Comparison of ENCODE assay signal across 16 mouse cellular contexts in genomic region chr17:48451753-48452444, GRCm38 (mm10). TPM values are rescaled to one million over a fixed set of nuclear protein-coding genes. Genes with fewer than 3 reads are reported as not detected.
DNase-seq lines count a peak whose midpoint lies in the region; ATAC-seq and TF ChIP-seq lines count a peak whose summit lies in the region.
"Had no signal": no experiment of that assay in that cellular context is flagged by ENCODE, and none has a peak within 500 bp of the region (broad histone marks: within the 10 kb centered on the region; RNA-seq: fewer than 3 reads in every experiment).

No protein-coding gene starts in this region.

- WGBS in kidney, postnatal 0 days = 60% methylated on average over 9 of the region's 9 CpGs
- 51% methylated on average over 9 of the region's 9 CpGs for WGBS in kidney, adult 2 months
- WGBS in liver, embryonic 15.5 days (ENCODE audit: insufficient replicate concordance) = 50% methylated on average over 9 of the region's 9 CpGs
- 62% methylated on average over 9 of the region's 9 CpGs for WGBS in heart, embryonic 12.5 days

- H3K4me3 ChIP-seq in kidney, postnatal 0 days (replicated peaks; ENCODE audit: low read depth, low read length) = no peak overlapping the region
- H3K4me3 ChIP-seq in kidney, adult 2 months (ENCODE audit: insufficient read depth, low read depth, low read length) = no peak overlapping the region
- peak overlapping the region; percentile 65 for H3K4me3 ChIP-seq in erythroblast, embryonic 14.5 days (replicated peaks)
- peak overlapping the region; percentile 64 for H3K4me3 ChIP-seq in liver, embryonic 15.5 days (replicated peaks)
- H3K4me3 ChIP-seq in heart, embryonic 12.5 days = no peak overlapping the region
- H3K4me3 ChIP-seq: embryonic facial prominence, embryonic 13.5 days; gastrocnemius, adult 2 months had no signal

- TF ChIP-seq CTCF in kidney, postnatal 0 days (IDR thresholded peaks at IDR 0.05; ENCODE audit: low read depth) = no peak
- TF ChIP-seq CTCF in kidney, adult 2 months (conservative IDR thresholded peaks at IDR 0.05; ENCODE audit: insufficient read depth, insufficient read length, low read depth, low read length) = no peak

- no peak for ATAC-seq in kidney, postnatal 0 days (replicated peaks; ENCODE audit: low FRiP score, low read depth)
- ATAC-seq in liver, embryonic 15.5 days (ENCODE audit: insufficient read depth) = peak; percentile 23
- no peak for ATAC-seq in heart, embryonic 12.5 days (ENCODE audit: insufficient number of reproducible peaks, low FRiP score)

- no peak for TF ChIP-seq POLR2A in kidney, adult 2 months (IDR thresholded peaks at IDR 0.05; ENCODE audit: low read depth, low read length)

- intact Hi-C loops in heart, postnatal 36 days (cut with DNase I) = no loop called here

- no peak overlapping the region for H3K4me2 ChIP-seq in kidney, postnatal 0 days (ENCODE audit: low read length)
- peak overlapping the region; percentile 75 for H3K4me2 ChIP-seq in liver, embryonic 15.5 days
- no peak overlapping the region for H3K4me2 ChIP-seq in heart, embryonic 12.5 days
- H3K4me2 ChIP-seq: embryonic facial prominence, embryonic 13.5 days had no signal

- peaks cover 9% of the 10 kb centered on the region for H3K4me1 ChIP-seq in kidney, postnatal 0 days (replicated peaks; ENCODE audit: insufficient read depth, low read length)
- no peaks in the 10 kb centered on the region for H3K4me1 ChIP-seq in kidney, adult 2 months (ENCODE audit: control insufficient read depth, insufficient read depth, low read length)
- H3K4me1 ChIP-seq in erythroblast, embryonic 14.5 days (ENCODE audit: control insufficient read depth) = peaks cover 97% of the 10 kb centered on the region
- H3K4me1 ChIP-seq in liver, embryonic 15.5 days (replicated peaks) = peaks cover 86% of the 10 kb centered on the region
- 0 out of 2 replicates have a peak, but pooled peaks cover 11% of the 10 kb centered on the region for H3K4me1 ChIP-seq in heart, embryonic 12.5 days (replicated peaks)

- H3K27me3 ChIP-seq in kidney, postnatal 0 days (ENCODE audit: insufficient read depth, low read length) = no peaks in the 10 kb centered on the region
- no peaks in the 10 kb centered on the region for H3K27me3 ChIP-seq in kidney, adult 2 months (replicated peaks; ENCODE audit: control insufficient read depth, insufficient read depth, low read length)
- no peaks in the 10 kb centered on the region for H3K27me3 ChIP-seq in erythroblast, embryonic 14.5 days (ENCODE audit: control insufficient read depth)
- no peaks in the 10 kb centered on the region for H3K27me3 ChIP-seq in liver, embryonic 15.5 days
- no peaks in the 10 kb centered on the region for H3K27me3 ChIP-seq in heart, embryonic 12.5 days (replicated peaks)
- H3K27me3 ChIP-seq: embryonic facial prominence, embryonic 13.5 days had no signal

- H3K9ac ChIP-seq in kidney, postnatal 0 days (ENCODE audit: low read depth, low read length) = no peak overlapping the region
- H3K9ac ChIP-seq in liver, embryonic 15.5 days = peak overlapping the region; percentile 66
- no peak overlapping the region for H3K9ac ChIP-seq in heart, embryonic 12.5 days
- H3K9ac ChIP-seq: embryonic facial prominence, embryonic 13.5 days had no signal

- peak overlapping the region; percentile 40 for H3K27ac ChIP-seq in kidney, postnatal 0 days
- no peak overlapping the region for H3K27ac ChIP-seq in kidney, adult 2 months (ENCODE audit: insufficient read depth, low read depth, low read length)
- peak overlapping the region; percentile 97 for H3K27ac ChIP-seq in liver, embryonic 15.5 days (replicated peaks)
- no peak overlapping the region for H3K27ac ChIP-seq in heart, embryonic 12.5 days (ENCODE audit: poor library complexity, severe bottlenecking)
- H3K27ac ChIP-seq: embryonic facial prominence, embryonic 13.5 days; gastrocnemius, adult 2 months had no signal

- no peaks in the 10 kb centered on the region for H3K9me3 ChIP-seq in kidney, postnatal 0 days (replicated peaks; ENCODE audit: low read length)
- no peaks in the 10 kb centered on the region for H3K9me3 ChIP-seq in erythroblast, embryonic 14.5 days (ENCODE audit: control insufficient read depth, low read length)
- H3K9me3 ChIP-seq in liver, embryonic 15.5 days (replicated peaks) = no peaks in the 10 kb centered on the region
- H3K9me3 ChIP-seq in heart, embryonic 12.5 days (replicated peaks) = no peaks in the 10 kb centered on the region
- H3K9me3 ChIP-seq: embryonic facial prominence, embryonic 13.5 days had no signal

- DNase-seq in kidney, postnatal 0 days (ENCODE audit: low spot score) = no peak
- no peak for DNase-seq in kidney, adult 2 months
- peak; percentile 82 for DNase-seq in Muller cell, postnatal 12 days (ENCODE audit: inconsistent ontology term)
- no peak for DNase-seq in heart, postnatal 36 days
- no peak for DNase-seq in kidney, adult 11 months
- DNase-seq: cerebellum, adult 18-20 months; gastrocnemius, adult 2 months; lung, postnatal 36 days had no signal

- no peaks in the 10 kb centered on the region for H3K36me3 ChIP-seq in kidney, postnatal 0 days (ENCODE audit: insufficient read depth, low read length)
- no peaks in the 10 kb centered on the region for H3K36me3 ChIP-seq in kidney, adult 2 months (ENCODE audit: control insufficient read depth, insufficient read depth, low read length)
- H3K36me3 ChIP-seq in erythroblast, embryonic 14.5 days (ENCODE audit: control insufficient read depth) = peaks cover 42% of the 10 kb centered on the region
- H3K36me3 ChIP-seq in liver, embryonic 15.5 days (replicated peaks) = peaks cover 23% of the 10 kb centered on the region
- no peaks in the 10 kb centered on the region for H3K36me3 ChIP-seq in heart, embryonic 12.5 days
- H3K36me3 ChIP-seq: embryonic facial prominence, embryonic 13.5 days had no signal

RNA-seq across cellular contexts. Expression of gene Tspo2, which starts 0.6 kb away (rescaled TPM):
- 0.62 and 1.2 TPM in 2 replicates for polyA plus RNA-seq in kidney, postnatal 0 days (2015; fragmentation: Nextera tagmentation; extraction: Ambion mirVana)
- polyA plus RNA-seq in kidney, adult 2 months (2012; rRNA removed) = 0.41 and 0.53 TPM in 2 replicates
- 34.5 and 96.9 TPM in 2 replicates for polyA plus RNA-seq in erythroblast, embryonic 14.5 days (2012)
- 182 and 191 TPM in 2 replicates for polyA plus RNA-seq in liver, embryonic 15.5 days (2015; fragmentation: Nextera tagmentation; extraction: Ambion mirVana)
- polyA plus RNA-seq in heart, embryonic 12.5 days (2016; fragmentation: Nextera tagmentation; extraction: Ambion mirVana) = 4.5 and 5.7 TPM in 2 replicates
- under 1 TPM; 0.27 to 0.64 TPM for total RNA-seq in heart, postnatal 36 days (2021)
- total RNA-seq: gastrocnemius, adult 2 months; layer of hippocampus, adult 18-20 months; left cerebral cortex, postnatal 36 days had no signal
- polyA plus RNA-seq: testis, adult 2 months had no signal

RNA-seq across cellular contexts. Expression of gene Unc5cl, which starts 2.8 kb away (rescaled TPM):
- polyA plus RNA-seq in kidney, postnatal 0 days (2015; fragmentation: Nextera tagmentation; extraction: Ambion mirVana) = 3.6 and 3.9 TPM in 2 replicates
- 0.26 and 0.58 TPM in 2 replicates for polyA plus RNA-seq in kidney, adult 2 months (2012; rRNA removed)
- polyA plus RNA-seq in erythroblast, embryonic 14.5 days (2012) = 1.5 and 1.6 TPM in 2 replicates
- 4.0 and 5.2 TPM in 2 replicates for polyA plus RNA-seq in liver, embryonic 15.5 days (2015; fragmentation: Nextera tagmentation; extraction: Ambion mirVana)
- 0.09 and 0.36 TPM in 2 replicates for polyA plus RNA-seq in heart, embryonic 12.5 days (2016; fragmentation: Nextera tagmentation; extraction: Ambion mirVana)
- total RNA-seq in heart, postnatal 36 days (2021) = under 1 TPM in 1 of 2 experiments, not detected in 1; 0.24 TPM
- total RNA-seq: gastrocnemius, adult 2 months had no signal

RNA-seq across cellular contexts. Expression of gene Apobec2, which starts 19.2 kb away (rescaled TPM):
- 0.80 and 0.93 TPM in 2 replicates for polyA plus RNA-seq in kidney, postnatal 0 days (2015; fragmentation: Nextera tagmentation; extraction: Ambion mirVana)
- 2.0 and 6.0 TPM in 2 replicates for polyA plus RNA-seq in kidney, adult 2 months (2012; rRNA removed)
- polyA plus RNA-seq in erythroblast, embryonic 14.5 days (2012) = 0.03 TPM in 1 of 2 replicates, not detected in the other
- polyA plus RNA-seq in liver, embryonic 15.5 days (2015; fragmentation: Nextera tagmentation; extraction: Ambion mirVana) = 2.5 and 4.3 TPM in 2 replicates
- 199 and 207 TPM in 2 replicates for polyA plus RNA-seq in heart, embryonic 12.5 days (2016; fragmentation: Nextera tagmentation; extraction: Ambion mirVana)
- 100 to 1,000 TPM; 236 to 256 TPM for total RNA-seq in heart, postnatal 36 days (2021)
- total RNA-seq: hematopoietic stem cell, adult 5-6 weeks; layer of hippocampus, adult 18-20 months; left cerebral cortex, postnatal 36 days had no signal

RNA-seq across cellular contexts. Expression of gene Oard1, which starts 42.1 kb away (rescaled TPM):
- polyA plus RNA-seq in kidney, postnatal 0 days (2015; fragmentation: Nextera tagmentation; extraction: Ambion mirVana) = 77.5 and 82.6 TPM in 2 replicates
- polyA plus RNA-seq in kidney, adult 2 months (2012; rRNA removed) = 18.2 and 25.8 TPM in 2 replicates
- 1.1 and 2.0 TPM in 2 replicates for polyA plus RNA-seq in erythroblast, embryonic 14.5 days (2012)
- 42.8 and 44.0 TPM in 2 replicates for polyA plus RNA-seq in liver, embryonic 15.5 days (2015; fragmentation: Nextera tagmentation; extraction: Ambion mirVana)
- 43.6 and 45.4 TPM in 2 replicates for polyA plus RNA-seq in heart, embryonic 12.5 days (2016; fragmentation: Nextera tagmentation; extraction: Ambion mirVana)
- 10 to 100 TPM; 15.8 to 16.3 TPM for total RNA-seq in heart, postnatal 36 days (2021)

RNA-seq across cellular contexts. Expression of gene Nfya, which starts 42.2 kb away (rescaled TPM):
- 8.0 and 8.1 TPM in 2 replicates for polyA plus RNA-seq in kidney, postnatal 0 days (2015; fragmentation: Nextera tagmentation; extraction: Ambion mirVana)
- 45.8 and 46.2 TPM in 2 replicates for polyA plus RNA-seq in kidney, adult 2 months (2012; rRNA removed)
- 1.3 and 1.7 TPM in 2 replicates for polyA plus RNA-seq in erythroblast, embryonic 14.5 days (2012)
- 8.0 TPM in 2 replicates for polyA plus RNA-seq in liver, embryonic 15.5 days (2015; fragmentation: Nextera tagmentation; extraction: Ambion mirVana)
- 13.7 and 14.0 TPM in 2 replicates for polyA plus RNA-seq in heart, embryonic 12.5 days (2016; fragmentation: Nextera tagmentation; extraction: Ambion mirVana)
- total RNA-seq in heart, postnatal 36 days (2021) = 10 to 100 TPM; 15.3 to 20.6 TPM

Comparison
In these comparisons a context has a peak if more than half of its experiments do, and no peak if none do; other contexts are left out.
1. H3K27ac ChIP-seq: peak in kidney, postnatal 0 days (single experiment) and liver, embryonic 15.5 days (single experiment); none in kidney, adult 2 months (single experiment) and heart, embryonic 12.5 days (single experiment).
2. H3K4me3 ChIP-seq: peak in erythroblast, embryonic 14.5 days (single experiment) and liver, embryonic 15.5 days (single experiment); none in kidney, postnatal 0 days (single experiment), kidney, adult 2 months (single experiment) and heart, embryonic 12.5 days (single experiment).
3. RNA of gene Apobec2, which starts 19.2 kb away (polyA plus RNA-seq): 199 to 207 TPM in heart, embryonic 12.5 days; 2.0 to 6.0 TPM in kidney, adult 2 months, 2.5 to 4.3 TPM in liver, embryonic 15.5 days, 0.80 to 0.93 TPM in kidney, postnatal 0 days and 0.03 TPM in erythroblast, embryonic 14.5 days; every median in the first group is over 10 times any median in the second.